Mouse (Mus musculus): ENCODE measurements around the gene Ikzf4. TPM values are rescaled to one million over a fixed set of nuclear protein-coding genes. Genes with fewer than 3 reads are reported as not detected.
A peak's percentile ranks its signal among the peaks of the same experiment; 100 is the strongest.

The Ikzf4 gene
- 0.18 and 0.40 TPM in 2 replicates for polyA plus RNA-seq (2015; fragmentation: Nextera tagmentation; extraction: Ambion mirVana)

DNA sequence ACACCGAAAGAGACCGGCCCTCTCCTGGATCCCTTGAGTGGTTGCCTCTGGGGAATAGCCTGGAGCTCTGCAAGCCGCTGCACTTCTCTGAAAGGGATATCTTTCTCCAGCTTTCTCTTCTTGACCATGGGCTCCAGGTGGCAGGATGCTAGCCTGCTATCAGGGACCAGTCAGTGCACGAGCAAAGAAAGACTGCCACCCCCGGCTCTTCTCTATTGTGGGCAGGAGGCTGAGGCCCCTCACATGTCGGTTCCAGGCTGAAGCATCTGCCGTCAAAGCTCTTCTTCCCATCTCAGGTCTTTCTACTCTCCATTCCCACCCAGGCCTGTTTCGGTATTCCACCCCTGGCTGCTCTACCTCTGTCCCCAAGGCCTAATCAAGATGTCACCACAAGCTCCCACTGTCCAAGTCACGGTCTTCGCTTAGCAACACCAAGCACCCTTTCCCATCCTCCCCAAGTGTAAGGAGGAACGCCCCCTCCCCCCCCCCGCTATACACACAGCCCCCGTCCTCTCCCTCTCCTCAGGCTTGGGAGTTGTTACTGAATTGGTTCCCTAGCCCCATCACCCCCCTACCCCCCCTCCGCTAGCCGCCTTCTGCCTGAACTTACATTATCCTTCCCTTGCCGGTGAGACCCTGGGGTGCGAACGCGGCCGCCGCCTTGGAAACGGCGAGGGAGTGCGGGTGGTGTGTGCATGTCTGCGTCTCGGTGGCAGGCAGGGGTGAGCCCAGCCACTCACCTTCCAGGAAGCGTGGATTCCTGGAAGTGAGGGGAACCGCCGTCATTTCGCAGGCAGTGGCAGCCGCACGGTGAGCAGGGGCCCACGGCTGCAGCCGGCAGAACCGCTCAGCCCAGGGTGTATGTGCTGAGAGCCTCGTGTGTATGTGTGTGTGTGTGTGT, at the start of gene Ikzf4:
Gene Ikzf4, minus strand, starts transcription at position 881 of the 901 bp plus-strand sequence.
- H3K9me3 ChIP-seq (ENCODE audit: low read length) = no peaks in the 10 kb centered on the region
- ATAC-seq (peak; percentile 72), DNase-seq (peak; percentile 43)
- H3K4me2 ChIP-seq (ENCODE audit: low read depth, low read length) = peak within 1 kb of the TSS; percentile 81
- peak within 1 kb of the TSS; percentile 39; the same call in 1 of the 2 replicates for H3K27ac ChIP-seq (ENCODE audit: low read depth)
- peaks cover 15% of the 10 kb centered on the region; the same call in 1 of the 2 replicates for H3K27me3 ChIP-seq (ENCODE audit: insufficient read depth, low read length)
- H3K4me1 ChIP-seq (ENCODE audit: insufficient read depth) = peaks cover 13% of the 10 kb centered on the region
- H3K9ac ChIP-seq (replicated peaks) = peak within 1 kb of the TSS; percentile 55
- WGBS (ENCODE audit: insufficient replicate concordance) = 9% methylated on average over 36 of the region's 36 CpGs
- H3K36me3 ChIP-seq (replicated peaks; ENCODE audit: insufficient read depth, low read length) = no peaks in the 10 kb centered on the region
- TF ChIP-seq EP300 (IDR thresholded peaks at IDR 0.05; ENCODE audit: low read depth) (no peak), CTCF (IDR thresholded peaks at IDR 0.05; ENCODE audit: low read depth) (no peak)
- H3K4me3 ChIP-seq (ENCODE audit: low read depth, low read length) = peak within 1 kb of the TSS; percentile 42

DNA sequence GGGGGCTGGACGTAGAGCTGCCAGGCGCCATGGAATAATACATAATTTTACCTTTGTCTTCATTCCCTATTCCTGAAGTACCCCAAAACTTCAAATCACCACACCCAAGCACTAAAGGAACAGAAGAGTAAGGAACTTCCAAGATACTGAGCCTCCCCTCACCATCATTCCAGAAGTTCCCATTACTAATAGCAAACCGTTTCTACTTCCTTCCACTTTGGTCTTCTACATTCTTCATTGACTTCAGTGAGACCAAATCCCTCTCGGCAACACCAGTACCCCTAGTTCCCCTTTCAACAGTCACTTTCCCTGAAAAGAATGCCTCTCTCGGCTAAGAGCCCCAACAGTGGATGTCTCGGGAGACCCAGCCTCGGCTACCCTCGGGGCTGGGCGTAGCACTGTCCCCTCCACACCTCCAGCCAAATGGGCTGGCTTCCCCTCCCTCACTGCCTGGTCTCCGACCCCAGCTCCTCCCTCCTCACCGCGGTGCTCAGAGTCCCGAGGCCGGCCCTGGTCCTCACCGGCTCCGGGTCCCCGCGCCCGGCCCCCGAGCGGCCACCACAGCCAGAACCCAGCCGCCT, 49.7 kb upstream of the Ikzf4 start:
- H3K9ac ChIP-seq (replicated peaks) = peak overlapping the region; percentile 99
- 2% methylated on average over 22 of the region's 22 CpGs for WGBS (ENCODE audit: insufficient replicate concordance)
- peak overlapping the region; percentile 92 for H3K4me2 ChIP-seq (ENCODE audit: low read depth, low read length)
- ATAC-seq (no peak), DNase-seq (no peak)
- no peaks in the 10 kb centered on the region for H3K9me3 ChIP-seq (ENCODE audit: low read length)
- H3K4me1 ChIP-seq (ENCODE audit: insufficient read depth) = peaks cover 17% of the 10 kb centered on the region
- no peaks in the 10 kb centered on the region for H3K27me3 ChIP-seq (ENCODE audit: insufficient read depth, low read length)
- TF ChIP-seq EP300 (IDR thresholded peaks at IDR 0.05; ENCODE audit: low read depth) (no peak), CTCF (IDR thresholded peaks at IDR 0.05; ENCODE audit: low read depth) (no peak)
- peak overlapping the region; percentile 99 for H3K27ac ChIP-seq (ENCODE audit: low read depth)
- H3K36me3 ChIP-seq (replicated peaks; ENCODE audit: insufficient read depth, low read length) = peaks cover 25% of the 10 kb centered on the region
- H3K4me3 ChIP-seq (ENCODE audit: low read depth, low read length) = peak overlapping the region; percentile 95

DNA sequence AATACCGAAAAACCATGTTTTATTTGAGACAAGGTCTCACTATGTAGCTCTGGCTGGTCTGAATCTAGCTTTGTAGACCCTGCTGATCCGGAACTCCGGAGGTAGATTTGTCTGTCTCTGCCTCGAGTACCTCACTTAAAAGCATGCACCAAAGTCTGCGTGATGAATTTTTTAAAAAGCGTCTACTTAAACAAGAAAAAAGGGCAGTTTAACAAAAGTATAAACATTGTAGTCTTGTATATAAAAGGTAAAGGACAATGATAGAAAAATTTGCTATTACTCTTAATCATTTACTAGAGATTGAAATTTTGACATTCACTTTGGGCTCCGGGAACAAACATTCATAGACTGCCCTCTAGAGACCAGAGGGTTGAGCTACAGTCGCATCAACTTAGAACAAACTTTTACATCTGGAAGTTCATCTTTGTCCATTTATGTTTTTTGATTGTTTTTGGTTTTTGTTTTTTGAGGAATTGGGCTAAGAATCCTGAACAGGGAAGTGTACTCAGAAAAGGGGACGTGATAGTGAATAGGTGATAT, 28.7 kb upstream of the Ikzf4 start:
- TF ChIP-seq CTCF (IDR thresholded peaks at IDR 0.05; ENCODE audit: low read depth) = peak; percentile 77
- no peak for TF ChIP-seq EP300 (IDR thresholded peaks at IDR 0.05; ENCODE audit: low read depth)
- ATAC-seq (peak; percentile 31; the same call in 1 of the 2 replicates), DNase-seq (no peak)
- Histone ChIP-seq H3K9me3 (ENCODE audit: low read length) (no peaks in the 10 kb centered on the region), H3K9ac (replicated peaks) (peak overlapping the region; percentile 69), H3K4me2 (ENCODE audit: low read depth, low read length) (peak overlapping the region; percentile 98), H3K36me3 (replicated peaks; ENCODE audit: insufficient read depth, low read length) (peaks cover 3% of the 10 kb centered on the region), H3K27me3 (ENCODE audit: insufficient read depth, low read length) (0 out of 2 replicates have a peak, but pooled peaks cover 3% of the 10 kb centered on the region), H3K4me1 (ENCODE audit: insufficient read depth) (peaks cover 13% of the 10 kb centered on the region), H3K4me3 (ENCODE audit: low read depth, low read length) (peak overlapping the region; percentile 84), H3K27ac (ENCODE audit: low read depth) (peak overlapping the region; percentile 89)
- under 1% methylated on average over 9 of the region's 9 CpGs for WGBS (ENCODE audit: insufficient replicate concordance)

DNA sequence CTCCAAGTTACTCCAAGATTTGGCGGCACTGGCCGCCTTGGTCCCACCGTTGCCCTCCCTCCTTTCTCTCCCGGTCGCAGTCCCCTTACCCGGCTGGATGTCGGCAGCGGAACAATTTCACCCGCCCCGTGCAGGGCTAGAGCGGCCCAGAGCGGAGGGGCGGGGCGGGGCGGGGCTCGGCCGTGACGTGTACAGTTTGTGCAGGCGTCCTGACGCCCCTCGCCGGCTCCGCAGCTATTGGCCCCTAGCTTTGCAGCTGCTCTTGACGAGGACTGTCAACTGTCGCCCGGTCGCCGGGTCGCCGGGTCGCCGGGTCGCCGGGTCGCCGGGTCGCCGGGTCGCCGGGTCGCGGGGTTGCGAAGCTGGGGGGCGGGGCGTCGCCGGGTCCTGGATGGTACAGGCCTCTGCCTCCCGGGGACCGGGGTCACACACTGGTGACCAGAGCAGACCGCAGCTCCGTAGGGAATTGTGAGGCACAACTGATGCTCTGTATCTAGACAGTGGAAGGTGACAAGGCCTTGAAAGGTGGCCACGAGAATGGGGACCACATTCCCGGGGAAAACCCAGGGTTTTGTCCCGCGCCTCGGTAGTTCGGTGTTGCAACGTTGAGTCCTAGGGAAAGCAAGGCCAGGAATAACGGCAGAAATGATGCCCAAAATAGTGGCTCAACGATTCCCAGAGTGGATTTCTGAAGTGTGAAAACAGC, 28.1 kb upstream of the Ikzf4 start, which contains the start of gene Suox:
Gene Suox, minus strand, starts transcription at position 311 of the 706 bp plus-strand sequence.
- TF ChIP-seq EP300 (IDR thresholded peaks at IDR 0.05; ENCODE audit: low read depth) = no peak
- TF ChIP-seq CTCF (IDR thresholded peaks at IDR 0.05; ENCODE audit: low read depth) = no peak
- Histone ChIP-seq H3K9me3 (ENCODE audit: low read length) (no peaks in the 10 kb centered on the region), H3K9ac (replicated peaks) (peak within 1 kb of the TSS; percentile 69), H3K4me2 (ENCODE audit: low read depth, low read length) (peak within 1 kb of the TSS; percentile 98), H3K27me3 (ENCODE audit: insufficient read depth, low read length) (0 out of 2 replicates have a peak, but pooled peaks cover 9% of the 10 kb centered on the region), H3K4me3 (ENCODE audit: low read depth, low read length) (peak within 1 kb of the TSS; percentile 84), H3K27ac (ENCODE audit: low read depth) (peak within 1 kb of the TSS; percentile 89), H3K36me3 (replicated peaks; ENCODE audit: insufficient read depth, low read length) (no peaks in the 10 kb centered on the region; the same call in 1 of the 2 replicates), H3K4me1 (ENCODE audit: insufficient read depth) (peaks cover 18% of the 10 kb centered on the region)
- ATAC-seq = peak; percentile 94
- DNase-seq = peak; percentile 94
- under 1% methylated on average over 60 of the region's 60 CpGs for WGBS (ENCODE audit: insufficient replicate concordance)

DNA sequence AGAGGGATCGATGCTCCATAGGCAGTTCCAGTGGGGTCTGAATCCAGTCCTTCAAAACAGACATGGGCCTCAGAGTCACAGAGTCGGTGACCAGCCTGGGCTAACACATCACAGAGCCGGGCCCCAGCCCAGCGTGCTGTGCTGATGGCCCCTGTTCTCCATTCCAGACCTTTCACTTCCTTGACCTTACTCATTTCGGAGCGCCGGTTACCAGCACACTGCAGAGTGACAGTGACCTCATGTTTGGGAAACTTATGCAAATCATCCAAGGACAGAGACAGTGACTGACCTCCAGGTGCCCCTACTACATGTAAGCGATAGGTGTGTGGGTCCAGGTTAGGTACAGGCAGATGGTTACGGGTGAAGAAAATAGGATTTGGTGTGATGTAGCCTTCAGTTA, 25.4 kb upstream of the Ikzf4 start:
- Histone ChIP-seq H3K4me1 (ENCODE audit: insufficient read depth) (peaks cover 22% of the 10 kb centered on the region), H3K27ac (ENCODE audit: low read depth) (no peak overlapping the region), H3K27me3 (ENCODE audit: insufficient read depth, low read length) (peaks cover 13% of the 10 kb centered on the region; the same call in 1 of the 2 replicates), H3K4me2 (ENCODE audit: low read depth, low read length) (no peak overlapping the region), H3K4me3 (ENCODE audit: low read depth, low read length) (no peak overlapping the region), H3K36me3 (replicated peaks; ENCODE audit: insufficient read depth, low read length) (no peaks in the 10 kb centered on the region; the same call in 1 of the 2 replicates), H3K9me3 (ENCODE audit: low read length) (no peaks in the 10 kb centered on the region), H3K9ac (replicated peaks) (no peak overlapping the region)
- no peak for TF ChIP-seq CTCF (IDR thresholded peaks at IDR 0.05; ENCODE audit: low read depth)
- TF ChIP-seq EP300 (IDR thresholded peaks at IDR 0.05; ENCODE audit: low read depth) = no peak
- no peak for DNase-seq
- WGBS (ENCODE audit: insufficient replicate concordance) = 90% methylated on average over 9 of the region's 9 CpGs
- no peak for ATAC-seq
